Mouse (Mus musculus) right cerebral cortex, postnatal 36 days (tissue): ENCODE measurements around the gene Dtx1.
A peak's percentile ranks its signal among the peaks of the same experiment; 100 is the strongest.

ENCODE experiments used
- DNase-seq, 2 experiments: peaks; one replicate each; pipeline ENCODE4 v3.0.0; 2022; ENCODE audit warnings: low spot score in 2 of 2, mixed read lengths in 1 of 2

Gene Dtx1

GRCm38 (mm10) chr5:120704421-120704820 lies 7.3 kb downstream of the Dtx1 start:
- DNase-seq: no peak

DNA sequence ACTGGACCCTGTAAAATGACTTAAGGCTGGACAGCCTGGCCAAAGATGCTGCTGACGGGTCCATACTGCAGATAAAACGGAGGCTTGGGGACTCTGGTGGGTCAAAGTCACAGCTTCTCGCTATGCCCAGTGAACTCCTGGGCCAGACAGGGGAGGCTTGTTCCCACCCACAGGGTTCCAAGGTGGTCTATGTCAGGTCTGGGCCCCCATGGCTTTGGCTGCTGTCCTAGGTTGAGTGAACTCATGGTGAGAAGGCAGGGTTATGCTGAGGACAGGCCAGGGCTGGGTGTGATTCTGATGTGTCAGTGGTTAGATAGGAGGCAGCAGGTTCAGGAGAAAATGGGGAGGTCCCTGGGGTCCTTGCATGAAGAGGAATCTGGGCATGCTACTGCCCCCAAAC lies 8.1 kb downstream of the Dtx1 start:
- DNase-seq: no peak

- DNase-seq: no peak
These were observed 8.8 kb downstream of the Dtx1 start for GRCm38 (mm10) chr5:120702969-120703368.

DNA sequence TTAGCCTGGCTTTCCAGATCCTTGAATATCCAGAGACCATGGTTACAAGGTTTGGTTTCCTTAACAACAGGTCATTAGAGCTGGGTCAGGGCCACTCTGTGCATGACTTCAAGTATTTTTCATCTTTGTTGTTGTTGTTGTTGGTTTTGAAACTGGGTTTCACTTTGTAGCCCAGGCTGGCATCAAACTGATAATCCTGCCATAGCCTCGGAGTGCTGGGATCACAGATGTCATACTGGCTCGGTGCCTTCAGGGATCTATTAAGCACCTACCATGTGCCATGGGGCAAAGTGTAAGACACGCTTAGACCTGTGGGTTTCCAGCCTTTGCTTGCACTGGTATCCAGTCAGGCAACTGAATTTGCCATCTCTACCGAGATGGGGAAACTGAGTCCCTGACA lies 9.3 kb downstream of the Dtx1 start:
- no peak for DNase-seq

DNA sequence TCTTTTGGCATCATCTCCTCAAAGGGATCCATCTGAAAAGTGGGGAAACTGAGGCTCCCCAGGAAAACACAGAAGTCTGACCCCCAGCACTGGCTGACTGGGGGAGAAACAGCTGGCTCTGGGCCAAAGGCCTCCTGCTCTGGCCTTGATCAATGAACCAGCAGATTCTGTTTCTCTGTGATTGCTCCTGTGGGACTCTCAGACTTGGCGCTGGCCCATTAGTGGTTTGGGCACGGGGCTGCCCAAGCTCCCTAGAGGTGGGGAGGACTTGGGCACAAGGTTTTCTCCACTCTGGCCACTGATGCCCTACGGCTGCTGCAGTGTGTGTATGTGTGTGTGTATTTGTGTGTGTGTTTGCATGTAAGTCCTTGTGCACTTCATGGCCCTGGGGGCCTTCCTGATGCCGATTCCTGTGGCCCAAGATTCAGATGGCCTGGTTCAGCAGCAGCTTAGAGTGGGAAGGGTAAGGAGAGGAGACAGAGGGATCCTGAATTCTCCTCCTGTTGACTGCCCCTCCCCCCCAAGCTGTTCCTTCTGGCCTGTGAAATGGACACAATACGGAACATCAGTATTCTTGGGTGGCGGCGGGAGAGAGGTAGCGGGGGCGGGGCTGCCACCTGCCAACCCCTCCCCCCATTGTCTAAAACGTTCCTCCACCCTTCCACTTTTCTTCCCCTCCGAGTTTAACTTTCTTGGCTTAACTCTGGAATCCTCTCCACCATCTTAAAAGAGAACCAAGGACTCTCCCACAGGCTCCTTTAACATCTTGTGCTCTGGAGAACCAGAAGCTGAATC lies 10.5 kb downstream of the Dtx1 start:
- DNase-seq: no peak

DNA sequence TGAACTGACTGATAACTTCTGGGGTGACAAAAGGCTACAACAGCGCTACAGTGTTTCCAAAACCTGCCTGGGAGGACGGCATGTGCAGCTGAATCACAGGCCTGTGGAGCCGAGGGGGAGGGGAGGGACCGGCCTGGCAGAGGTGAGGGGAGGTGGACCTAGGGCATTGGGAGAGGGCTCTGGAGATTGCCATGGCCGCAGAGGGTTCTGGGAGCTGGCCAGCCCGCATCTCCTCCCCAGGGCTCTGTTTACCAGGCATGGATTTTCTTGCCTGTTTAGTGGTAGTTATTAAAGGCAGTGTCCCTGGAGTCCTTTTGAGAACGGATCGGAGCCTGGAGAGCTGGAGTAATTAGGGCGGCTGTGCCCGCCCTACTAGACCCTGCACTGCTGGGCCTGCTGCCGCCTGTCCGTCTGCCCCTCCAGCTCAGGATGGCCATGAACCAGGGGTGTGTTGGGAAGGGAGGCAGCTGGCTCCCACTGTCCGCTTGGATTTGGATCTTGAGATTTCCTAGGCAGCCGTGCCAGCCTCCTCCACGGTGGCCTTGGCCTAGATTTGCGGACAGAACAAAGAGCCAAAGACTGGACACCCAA lies 12.8 kb downstream of the Dtx1 start:
- peak; percentile 32 to 43 for DNase-seq

DNA sequence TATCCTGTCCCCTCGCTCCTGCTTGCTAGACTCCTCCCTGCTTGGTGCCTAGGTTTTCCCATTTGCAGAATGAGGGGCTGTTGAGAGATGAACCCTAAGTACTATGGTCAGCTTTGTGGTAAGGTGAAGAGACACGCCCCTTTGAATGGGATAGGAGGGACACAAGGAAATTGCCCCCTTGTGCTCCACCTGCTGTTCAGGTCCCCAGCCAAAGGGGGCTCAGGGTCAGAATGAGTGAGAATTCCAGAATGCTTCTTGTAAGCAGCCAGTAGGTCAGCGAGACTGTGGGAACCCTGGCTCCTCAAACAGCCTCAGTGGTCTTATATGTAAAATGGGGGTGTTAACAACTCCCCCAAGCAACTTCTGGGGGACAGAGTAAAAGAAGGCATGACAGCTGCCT lies 13.5 kb downstream of the Dtx1 start:
- no peak for DNase-seq

GRCm38 (mm10) chr5:120696865-120697264 lies 14.9 kb downstream of the Dtx1 start:
- DNase-seq: no peak

DNA sequence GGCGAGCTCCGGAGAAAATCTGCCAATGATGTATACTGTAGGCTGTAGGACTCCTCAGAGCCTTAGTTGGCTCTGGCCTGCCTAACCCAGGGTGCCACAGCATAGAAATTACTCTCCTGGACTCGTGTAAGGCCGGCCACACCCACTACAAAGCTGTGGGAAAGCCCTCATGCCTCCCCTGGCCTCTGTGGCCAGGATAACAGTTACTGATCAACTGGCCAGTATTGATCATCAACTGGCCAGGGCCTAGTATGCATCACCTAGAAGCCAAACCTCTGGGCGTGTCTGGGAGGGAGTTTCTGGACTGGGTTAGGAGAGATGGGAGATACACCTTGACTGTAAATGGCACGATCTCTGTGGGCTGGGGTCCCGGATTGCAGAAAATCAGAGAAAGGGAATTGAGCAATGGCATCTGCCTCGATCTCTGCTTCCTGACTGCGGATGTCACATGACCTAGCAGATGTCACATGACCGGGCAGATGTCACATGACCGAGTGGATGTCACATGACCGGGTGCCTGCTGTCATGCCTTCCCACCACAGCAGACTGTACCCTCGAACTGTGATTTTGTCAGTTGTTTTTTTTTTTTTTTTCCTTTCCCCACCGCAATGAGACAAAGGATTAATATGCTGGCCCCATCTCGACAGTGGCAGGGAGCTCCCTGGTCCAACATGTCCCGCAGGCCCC lies 15.5 kb downstream of the Dtx1 start:
- no peak for DNase-seq

DNA sequence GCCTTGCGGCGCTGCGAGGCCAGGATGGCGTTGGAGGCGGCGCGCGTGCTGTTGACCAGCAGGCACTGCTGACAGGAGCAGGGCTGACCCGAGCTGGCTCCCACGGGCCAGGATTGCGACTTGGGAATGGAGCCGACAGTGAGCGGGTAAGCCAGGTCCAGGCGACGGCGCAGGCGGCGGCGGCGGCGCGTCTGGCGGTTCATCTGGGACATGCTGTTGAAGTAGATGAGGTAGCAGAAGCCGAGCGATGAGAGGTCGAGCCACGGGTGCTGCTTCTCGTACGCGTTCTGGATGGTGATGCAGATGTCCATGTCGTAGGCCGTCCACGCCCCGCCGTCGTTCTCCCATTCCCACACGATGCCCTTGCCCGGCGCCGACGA lies 17.0 kb downstream of the Dtx1 start:
- no peak for DNase-seq

DNA sequence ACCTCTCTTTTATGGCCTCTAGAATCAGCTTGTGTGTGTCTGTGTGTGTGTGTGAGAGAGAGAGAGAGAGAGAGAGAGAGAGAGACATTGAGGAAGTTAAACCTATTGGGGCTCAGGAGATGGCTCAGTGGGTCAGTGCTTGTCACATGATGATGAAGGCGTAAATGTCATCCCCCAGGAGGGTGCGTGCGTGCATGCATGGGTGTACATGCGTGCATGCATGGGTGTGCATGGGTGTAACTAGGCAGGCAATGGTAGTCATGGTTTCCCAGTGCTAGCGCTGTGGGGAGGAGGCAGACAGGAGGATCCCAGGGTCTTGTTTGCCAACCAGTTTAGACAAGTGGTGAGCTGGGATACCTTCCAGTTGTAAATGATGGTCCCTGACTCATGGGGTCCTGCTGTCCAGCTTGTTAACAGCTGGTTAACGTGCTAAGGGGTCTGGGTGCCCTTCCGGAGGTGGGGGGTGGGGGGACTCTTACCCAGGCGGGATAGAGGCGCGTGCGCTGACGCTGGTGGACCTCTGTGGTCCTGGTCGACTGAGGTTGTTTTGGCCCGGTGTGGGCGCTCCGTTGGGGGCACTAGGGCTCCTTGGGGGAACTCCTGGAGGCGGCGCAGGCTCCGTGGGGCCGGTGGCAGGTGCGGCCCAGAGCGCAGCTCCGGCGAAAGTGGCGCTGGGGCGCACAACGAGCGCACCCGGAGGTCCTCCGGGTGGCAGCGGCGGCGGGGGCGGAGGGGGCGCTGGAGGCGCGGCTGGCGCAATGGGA lies 17.6 kb downstream of the Dtx1 start:
- no peak for DNase-seq

DNA sequence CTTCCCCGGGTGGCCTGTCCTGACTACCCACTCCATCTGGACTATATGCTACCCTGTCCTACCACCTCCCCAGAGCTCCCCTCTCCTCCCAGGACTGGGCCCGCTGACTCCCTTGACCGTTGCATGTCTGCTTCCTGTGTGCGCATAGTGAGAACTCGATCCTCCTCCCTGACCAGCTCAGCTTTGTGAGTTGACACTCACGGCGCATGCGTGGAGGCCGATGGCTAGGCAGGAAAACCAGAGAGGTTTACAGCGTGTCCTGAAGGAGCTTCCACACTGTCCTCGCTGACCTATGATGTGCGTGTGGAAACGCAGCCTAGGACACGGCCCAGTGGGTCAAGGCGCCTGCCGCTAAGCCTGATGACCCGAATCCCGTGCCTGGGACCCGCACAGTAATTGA lies 19.7 kb downstream of the Dtx1 start:
- no peak for DNase-seq

- no peak for DNase-seq
These were observed 21.3 kb downstream of the Dtx1 start for GRCm38 (mm10) chr5:120690417-120690816.

- DNase-seq: no peak
These were observed 23.3 kb downstream of the Dtx1 start for GRCm38 (mm10) chr5:120688434-120688833.

DNA sequence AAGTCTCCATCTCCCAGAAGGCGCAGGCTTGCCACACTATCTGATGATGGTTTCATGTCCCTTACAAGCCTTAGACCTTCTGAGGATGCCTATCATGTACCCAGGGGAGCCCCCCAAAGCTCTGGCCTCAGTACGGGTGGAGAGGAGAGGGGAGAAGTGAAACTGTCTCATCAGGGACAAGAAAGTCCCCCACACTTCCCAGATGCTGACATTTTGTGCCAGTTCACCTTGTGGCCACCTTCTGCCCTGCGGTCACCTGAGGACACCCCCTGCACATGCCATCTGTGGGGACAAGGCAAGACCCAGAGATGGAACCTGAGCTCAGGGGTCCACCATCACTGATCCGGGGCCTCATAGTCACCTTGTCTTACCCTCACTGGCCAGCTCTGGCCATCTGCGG lies 23.8 kb downstream of the Dtx1 start:
- DNase-seq: no peak

DNA sequence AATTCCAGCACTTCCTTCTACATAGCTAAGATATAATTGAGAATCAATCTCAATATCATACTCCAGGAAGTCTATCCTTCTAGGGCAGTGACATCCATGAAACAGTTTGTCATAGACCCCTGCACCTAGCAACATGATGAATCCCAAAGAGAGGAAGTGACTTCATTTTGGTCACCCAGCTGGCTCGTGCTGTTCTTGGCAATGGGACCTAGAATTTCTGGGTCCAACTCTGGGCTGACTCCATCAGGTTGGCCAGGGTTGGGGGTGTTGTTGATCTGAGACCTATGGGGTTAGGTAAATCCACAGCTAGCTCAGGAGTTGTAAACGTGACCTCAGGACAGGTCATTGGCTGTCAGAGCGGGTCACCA lies 24.3 kb downstream of the Dtx1 start:
- no peak for DNase-seq

- DNase-seq: no peak
These were observed 24.8 kb downstream of the Dtx1 start for GRCm38 (mm10) chr5:120686749-120687483.

- DNase-seq: no peak
These were observed 26.0 kb downstream of the Dtx1 start for GRCm38 (mm10) chr5:120685678-120686077.

GRCm38 (mm10) chr5:120682982-120683771 lies 28.6 kb downstream of the Dtx1 start:
- no peak for DNase-seq

DNA sequence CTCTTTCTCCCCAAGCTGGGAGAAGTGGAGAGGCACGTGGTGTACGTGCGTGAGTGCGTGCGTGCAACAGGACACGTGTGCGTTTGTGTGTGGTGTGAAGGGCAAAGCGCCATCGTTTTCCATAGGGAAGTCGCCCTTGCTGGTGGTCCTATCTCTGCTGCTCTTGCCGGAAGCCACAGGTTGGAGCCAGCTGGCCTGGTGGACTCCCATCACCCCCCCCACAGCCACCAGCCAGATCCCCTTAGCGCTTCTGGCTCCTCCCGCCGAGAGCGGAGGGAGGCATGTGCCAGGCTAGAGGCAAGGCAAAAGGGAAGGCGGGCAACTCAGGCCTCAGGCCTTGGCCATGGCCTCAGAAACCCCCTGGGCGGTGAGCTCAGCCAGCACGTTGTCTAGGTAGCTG lies 30.8 kb downstream of the Dtx1 start:
- DNase-seq: no peak
